Mouse (Mus musculus) gastrocnemius, postnatal 4 days (tissue): ENCODE results near the gene R3hcc1l. TPM values are rescaled to one million over a fixed set of nuclear protein-coding genes. Genes with fewer than 3 reads are reported as not detected.

Experiments used
- DNase-seq, 2 experiments: peaks; one replicate each; pipeline ENCODE4 v3.0.0; 2021 to 2022; ENCODE audit warnings: low spot score in 2 of 2, mixed read lengths in 2 of 2
- long read RNA-seq, 2 experiments: library from polyadenylated mRNA; stranded (forward); transcript quantifications; one replicate each; pipeline ENCODE4 v2.0.0; 2021
- total RNA-seq, 2 experiments: library from RNA; stranded (reverse); gene quantifications; 2 replicates each; pipeline ENCODE4 v1.2.3; 2021

Gene R3hcc1l
- 10 to 100 TPM; 15.0 to 16.7 TPM for total RNA-seq
- long read RNA-seq, experiment 1, full-length matches to known transcripts: 14 of 17 reads
- long read RNA-seq, experiment 1, partial matches to known transcripts: 1 of 17 reads
- long read RNA-seq, experiment 1, other reads (novel, unspliced or antisense): 2 of 17 reads
- long read RNA-seq, experiment 2, full-length matches to known transcripts: 9 of 15 reads
- long read RNA-seq, experiment 2, partial matches to known transcripts: 0 of 15 reads
- long read RNA-seq, experiment 2, other reads (novel, unspliced or antisense): 6 of 15 reads

DNA sequence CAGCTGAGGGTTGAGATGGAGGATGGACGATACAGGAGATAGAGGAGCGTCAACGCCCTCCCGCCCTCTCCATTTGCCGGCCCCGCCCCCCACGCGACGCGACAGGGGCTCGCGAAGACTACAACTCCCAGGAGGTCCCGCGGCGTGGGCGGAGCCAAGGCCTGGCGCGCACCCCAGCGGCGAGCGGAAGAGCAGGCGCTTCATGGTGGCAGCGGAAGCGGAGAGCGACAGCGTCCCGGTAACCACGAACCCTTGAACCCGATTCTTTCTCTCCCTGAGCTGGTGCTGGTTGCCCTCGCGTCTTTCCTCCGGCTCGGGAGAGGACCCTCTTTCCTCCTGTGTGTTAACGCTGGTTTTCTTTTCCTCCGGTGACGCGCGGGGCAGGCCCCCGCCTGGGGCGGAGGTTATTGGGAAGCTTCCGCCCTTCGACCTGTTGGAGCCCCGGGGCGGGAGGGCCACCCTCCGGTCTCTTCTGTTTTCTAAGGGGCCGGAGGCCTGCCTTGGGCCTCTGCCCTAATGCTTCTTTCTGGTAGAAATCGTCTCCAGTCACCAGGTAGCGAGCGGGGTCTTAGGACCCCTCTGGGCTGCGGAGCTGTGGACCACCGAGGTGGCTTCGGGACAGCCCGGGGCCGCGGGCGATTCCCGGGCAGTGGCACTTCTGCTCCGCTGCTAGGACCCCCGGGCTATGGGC, at the start of gene R3hcc1l:
R3hcc1l (plus strand) TSS at position 140 of the 691 bp plus-strand sequence.
- DNase-seq: peak; percentile 99

DNA sequence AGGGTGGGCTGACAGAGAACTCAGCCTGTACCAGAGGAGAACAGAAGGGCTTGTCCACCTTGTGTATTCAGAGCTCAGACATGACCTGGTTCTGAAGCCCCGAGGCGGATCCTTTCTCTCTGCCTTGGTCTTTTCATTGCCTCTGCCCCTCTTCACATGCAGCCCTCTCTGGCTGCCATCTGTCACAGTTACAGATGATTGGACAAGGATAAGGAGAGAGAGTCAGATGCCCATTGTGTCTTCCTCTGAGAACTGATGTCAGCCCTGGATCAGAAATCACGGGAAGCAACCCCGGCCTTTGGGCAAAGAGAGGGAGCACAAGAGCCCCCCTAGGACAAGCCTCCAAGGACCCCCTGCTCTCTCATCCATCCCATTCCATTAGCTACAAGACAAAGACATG, 47.0 kb upstream of the R3hcc1l start:
- DNase-seq: no peak

DNA sequence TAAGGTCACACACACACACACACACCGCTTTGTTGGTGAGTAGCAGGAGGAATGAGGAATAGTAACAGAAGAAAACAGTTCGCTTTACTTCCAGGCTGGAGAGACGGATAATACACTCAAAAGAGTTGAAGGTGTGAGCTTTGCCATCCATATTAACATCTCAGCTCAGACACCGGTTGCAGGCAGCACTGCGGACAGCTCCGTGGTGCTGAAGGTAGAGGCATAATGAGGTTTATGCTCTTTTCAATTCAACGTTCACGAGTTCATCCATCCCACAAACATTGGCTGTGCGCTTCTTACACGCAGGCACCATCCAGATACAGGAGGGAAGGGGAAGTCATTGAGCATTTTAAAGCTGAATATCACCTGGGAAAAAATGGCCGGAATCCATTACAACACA, 45.7 kb upstream of the R3hcc1l start:
- DNase-seq: no peak

DNA sequence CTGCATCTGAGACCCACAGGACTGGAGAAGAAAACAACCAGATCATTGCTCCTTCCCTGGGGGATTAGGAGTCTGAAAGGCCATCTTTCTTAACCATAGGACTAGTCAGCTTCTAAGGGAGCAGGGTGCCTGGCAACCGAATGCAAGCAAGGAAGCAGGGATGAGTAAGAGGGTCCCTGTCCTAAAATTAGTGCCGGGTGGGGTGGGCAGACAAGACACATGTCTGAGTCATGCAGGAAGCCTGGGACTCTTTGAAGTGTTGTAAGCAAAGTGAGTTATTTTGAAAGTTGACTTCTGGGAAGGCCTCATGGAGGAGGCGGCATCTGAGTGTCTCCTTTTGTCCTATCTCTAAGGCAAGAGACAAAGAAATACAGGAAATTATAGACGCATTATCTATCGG, 40.8 kb upstream of the R3hcc1l start:
- no peak for DNase-seq

DNA sequence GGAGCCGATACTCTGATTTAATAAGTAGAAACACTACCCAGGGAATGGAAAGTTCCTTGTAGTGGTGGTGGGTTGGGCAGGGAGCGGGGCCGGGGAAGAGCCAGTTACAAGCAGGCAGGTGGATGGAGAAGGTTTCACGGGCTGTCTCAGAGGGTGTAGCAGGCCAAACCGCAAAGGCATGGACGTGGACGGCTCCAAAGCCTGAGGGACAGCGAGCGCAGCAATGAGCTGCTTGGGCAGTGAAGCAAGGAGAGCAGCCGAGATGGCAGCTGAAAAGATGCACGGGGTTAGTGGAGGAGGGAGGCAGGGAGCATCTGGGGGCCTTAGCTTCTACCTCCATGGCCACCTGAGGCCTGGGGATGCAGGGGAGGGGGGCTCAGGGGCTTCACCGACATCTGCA, 40.3 kb upstream of the R3hcc1l start:
- no peak for DNase-seq

DNA sequence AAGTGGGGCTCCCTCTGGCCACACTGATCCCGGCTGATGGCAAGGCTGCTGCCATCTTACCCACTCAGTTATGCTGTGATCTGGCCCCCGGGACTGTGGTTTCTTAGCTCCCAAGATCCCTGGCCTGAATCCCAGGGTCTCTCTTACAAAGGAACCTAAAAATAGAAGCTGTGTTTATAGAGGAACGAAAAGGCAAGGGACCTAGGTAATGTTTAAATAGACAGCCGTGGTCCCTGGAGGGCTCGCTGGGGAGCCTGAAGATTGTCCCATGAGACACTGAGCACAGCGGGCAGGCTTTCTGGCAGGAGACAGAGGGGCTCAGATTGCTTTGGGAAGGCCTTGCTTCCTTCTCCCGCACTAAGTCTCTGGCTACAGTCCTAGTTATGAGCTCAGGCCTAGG, 33.1 kb upstream of the R3hcc1l start:
- no peak for DNase-seq

DNA sequence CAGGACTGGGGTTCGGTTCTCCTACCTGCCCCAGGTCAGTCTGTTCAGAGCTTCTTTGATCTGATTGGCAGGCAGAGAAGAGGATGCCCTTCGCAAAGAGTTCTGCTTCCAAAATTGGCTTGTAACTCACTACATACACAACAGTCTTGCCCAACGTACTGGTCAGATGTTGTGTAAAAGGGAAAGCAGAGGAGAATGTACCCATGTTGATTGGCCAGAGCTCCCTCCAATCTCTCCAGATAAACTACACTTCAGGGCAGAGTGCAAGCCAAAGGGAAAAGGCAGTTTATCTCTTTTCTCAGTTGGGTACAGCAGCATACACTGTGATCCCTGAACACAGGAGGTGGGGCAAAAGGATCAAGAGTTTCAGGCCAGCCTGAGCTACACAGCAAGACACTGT, 31.3 kb upstream of the R3hcc1l start:
- DNase-seq: no peak

DNA sequence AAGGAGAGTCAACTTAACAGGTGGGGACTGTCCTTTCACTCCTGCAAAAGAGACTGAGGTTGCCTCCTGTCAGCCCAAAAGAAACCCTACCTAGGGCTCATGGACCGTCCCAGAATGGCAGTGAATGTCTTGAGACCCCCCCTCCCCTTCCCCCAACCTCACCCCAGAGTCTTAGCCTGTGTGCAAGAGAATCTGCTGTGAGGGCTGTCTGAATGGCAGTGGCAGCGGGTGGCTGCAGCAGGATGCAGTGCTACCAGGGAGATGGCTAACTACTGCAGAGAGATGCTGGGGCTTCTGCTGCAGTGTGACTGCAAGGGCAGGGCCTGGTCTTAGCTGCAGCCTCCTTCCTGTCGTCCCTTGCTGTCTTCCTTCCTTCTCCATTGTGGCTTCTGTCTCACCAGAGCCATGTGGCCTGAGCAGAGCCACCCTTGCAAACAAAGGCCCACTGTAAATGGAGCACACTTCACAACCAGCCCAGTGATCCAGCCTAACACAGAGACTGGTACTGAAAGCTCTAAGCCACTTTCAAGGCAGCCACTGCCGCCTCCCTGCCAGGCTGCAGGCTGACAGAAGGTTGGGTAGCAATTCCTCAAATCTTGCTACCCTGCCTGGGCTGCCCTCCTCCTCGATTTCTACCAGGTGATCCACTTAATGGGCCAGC, 25.2 kb upstream of the R3hcc1l start:
- no peak for DNase-seq

DNA sequence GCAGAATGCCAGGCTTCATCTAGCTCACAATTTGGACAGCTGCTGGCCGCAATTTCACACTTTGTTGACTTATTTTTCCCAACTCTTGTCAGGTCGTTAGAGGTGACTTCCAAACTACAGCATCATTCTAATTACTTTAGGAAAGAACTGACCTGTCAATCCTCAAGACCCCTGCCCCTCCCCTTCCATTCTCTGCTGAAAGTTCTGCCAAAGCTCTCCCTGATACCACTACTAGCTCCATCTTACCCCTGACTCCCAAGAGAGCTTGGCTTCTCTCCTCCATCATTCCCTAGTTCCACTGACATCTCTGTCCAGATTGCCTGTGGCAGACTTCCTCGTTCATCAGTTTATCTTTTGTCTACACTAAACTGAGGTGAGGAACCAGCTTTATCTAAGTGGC, 14.4 kb upstream of the R3hcc1l start:
- no peak for DNase-seq

DNA sequence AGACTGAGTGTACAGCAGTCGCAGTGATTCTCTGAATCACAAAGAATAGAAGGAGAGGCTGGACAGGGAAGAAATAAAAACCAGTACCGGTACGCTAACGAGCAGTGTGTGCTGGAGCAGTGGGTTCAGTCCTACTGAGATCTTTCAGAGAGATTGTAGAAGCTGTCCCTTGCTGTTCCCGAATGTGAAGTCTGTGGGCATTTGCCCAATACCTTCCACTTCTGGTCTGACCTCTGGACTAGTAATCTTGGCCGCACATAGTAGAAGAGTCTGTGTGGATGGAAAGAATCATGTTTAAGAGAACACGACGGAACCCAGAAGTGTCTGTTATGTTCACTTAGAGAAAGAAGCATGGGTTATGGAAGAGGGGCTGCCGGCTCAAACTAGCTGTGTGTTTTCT, 8.9 kb upstream of the R3hcc1l start:
- DNase-seq: no peak

DNA sequence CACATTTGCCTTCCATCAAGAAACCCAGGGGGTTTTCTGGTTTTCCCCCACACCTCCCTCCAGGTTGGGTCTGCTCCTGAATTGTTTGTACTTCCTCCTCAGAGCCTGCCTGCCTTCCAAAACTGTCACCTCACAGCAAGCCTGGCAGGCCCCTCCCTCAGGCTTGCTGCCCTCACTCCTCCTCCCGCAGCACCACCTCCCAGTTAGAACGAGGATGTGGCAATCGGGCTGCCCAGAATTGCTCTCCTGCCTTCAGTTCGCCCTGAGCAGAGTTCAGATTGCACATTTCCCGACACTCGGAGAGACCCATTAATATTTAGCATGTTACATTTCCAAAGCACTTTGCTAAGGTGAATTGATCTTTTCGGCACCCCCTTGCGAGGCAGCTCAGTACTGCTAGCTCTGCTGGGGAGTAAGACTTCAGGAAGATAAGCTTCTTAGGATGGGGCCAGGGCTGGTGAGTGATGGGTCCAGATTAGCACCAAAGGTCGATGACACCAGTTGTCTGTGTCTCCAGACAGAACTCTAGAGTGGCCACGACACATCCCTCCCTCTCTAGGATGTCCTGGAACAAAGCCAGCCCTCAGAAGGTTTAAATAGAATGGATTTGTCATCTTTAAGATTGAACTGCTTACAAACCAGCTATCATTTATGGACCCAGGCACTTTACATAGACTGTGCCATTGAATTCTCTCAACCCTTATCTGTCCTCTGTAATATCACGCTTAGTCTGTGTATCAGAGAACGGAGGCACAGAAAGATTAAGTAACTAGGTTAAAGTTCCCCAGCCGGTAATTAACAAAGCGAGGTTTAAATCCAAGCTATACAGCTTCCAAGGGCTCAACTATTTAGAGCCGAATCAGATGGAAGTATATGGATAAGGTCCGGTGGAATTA, 8.0 kb upstream of the R3hcc1l start:
- DNase-seq: no peak

DNA sequence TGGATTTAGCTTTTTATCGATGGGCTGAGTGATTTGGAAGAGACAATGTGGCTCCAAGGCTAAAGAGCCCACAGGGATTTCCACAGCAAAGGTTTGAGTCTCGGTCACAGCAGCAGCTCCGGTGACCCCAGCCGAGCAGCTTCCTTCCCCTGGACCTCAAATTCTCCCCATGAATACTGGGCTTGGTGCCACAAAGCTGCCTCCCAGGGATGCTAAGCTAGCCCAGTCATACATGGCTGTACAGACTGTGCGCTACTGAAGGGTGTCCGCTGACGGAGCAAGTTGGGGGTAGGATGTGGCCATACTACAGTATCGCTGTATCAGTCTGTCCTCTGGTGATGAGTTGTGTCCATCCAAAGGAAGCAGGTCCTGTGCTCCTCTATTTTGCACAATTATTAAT, 2.9 kb upstream of the R3hcc1l start:
- no peak for DNase-seq

DNA sequence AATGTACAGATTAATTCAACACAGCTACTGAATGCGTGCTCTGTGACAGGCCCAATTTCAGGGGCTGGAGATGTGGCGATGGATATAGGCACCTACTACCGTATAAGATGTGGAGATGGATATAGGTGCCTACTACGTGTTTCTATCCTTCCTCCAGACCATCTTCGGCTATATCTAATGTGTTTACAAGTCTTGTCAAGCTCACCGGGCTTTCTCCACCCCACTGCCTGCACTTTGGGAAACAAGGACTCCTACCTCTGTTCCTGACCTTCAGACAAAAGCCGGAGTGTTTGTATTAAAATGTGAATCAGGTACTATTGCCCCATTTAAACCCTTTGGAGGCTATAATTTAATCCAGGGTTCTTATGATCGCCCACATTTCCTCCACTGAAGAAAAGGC, 2.4 kb upstream of the R3hcc1l start:
- no peak for DNase-seq

DNA sequence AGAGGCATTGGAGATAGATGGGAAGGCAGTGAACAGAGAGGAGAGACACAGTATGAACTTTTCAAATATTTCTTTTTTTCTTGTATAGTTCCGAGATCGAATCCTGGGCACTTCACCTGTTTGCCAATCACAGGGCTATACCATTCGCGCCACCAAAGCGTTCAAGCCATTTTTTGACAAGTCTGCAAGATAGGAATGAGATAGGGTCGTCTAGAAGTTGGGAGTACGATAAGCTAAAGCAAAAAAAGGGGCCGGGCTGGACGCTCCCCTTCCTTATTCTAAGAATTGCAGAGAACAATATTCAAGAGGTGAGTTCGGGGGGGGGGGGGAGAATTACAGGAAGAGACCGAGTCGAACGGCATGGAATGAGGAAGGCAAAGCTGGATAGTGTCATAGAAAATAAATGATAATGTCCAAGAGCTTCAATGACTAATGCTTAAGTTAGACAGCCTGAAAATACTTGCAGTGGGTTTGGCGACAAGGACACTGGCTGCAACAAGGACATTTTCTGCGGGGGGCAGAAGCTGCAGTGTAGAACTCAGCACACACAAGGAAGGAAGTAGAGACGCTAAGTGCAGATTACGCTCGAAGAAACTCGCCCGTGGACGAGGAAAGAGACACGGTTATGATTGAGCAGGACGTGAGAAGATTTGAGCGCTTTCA, 471 bp upstream of the R3hcc1l start:
- no peak for DNase-seq

DNA sequence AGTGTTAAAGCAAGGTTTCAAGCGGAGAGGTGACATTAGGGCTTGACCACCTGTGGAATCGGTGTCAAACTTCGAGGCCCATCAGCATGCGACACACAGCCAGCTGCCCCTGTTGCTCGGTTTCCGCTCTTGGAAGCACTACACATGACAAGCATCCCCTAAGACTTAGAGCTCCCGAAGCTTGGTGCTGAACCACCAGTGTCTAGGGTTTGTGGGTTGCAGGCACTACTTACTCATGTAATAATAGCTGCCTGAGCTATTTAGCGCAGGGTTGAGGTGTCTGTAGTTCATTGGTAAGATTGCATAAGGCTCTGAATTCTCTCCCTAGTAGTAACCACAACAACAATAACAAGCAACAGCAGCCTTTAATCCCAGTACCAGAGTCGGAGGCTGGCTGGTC, 1.2 kb downstream of the R3hcc1l start:
- no peak for DNase-seq

DNA sequence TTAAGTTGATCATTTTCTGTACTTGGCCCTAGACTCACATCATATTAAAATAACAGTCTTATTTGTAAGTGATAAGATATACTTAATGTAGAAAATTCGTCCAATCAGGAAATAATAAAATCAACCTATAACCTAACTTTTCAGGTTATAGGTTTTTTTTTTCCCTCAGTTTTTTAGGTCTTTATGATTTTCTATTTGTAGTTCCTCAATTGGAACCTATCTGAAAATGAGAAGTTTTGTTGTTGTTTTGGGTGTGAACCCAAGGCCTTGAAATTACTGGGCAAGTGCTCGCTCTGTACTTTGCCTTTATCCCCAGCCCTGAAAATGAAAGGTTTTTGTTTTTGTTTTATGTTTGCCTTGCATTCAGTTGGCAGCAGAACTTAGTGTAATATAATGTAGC, 6.1 kb downstream of the R3hcc1l start:
- no peak for DNase-seq

DNA sequence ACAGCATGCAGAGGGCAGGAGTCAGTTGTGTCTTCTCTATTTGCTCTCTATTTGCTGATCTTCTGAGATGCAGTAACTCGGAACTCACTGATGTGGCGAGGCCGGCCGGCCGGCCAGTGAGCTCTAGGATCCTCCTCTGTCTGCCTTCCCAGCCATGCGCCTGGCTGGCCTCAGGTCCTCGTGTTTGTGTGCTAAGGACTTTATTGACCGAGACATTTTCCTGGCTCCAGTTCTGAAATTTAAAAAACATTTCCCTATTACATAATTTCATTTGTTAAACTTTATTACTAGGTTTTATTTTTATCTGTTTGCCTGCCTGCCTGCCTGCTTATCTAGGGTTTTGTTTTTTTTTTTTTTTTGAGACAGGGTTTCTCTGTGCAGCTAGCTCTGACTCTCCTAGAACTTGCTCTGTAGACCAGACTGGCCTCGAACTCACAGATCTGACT, 11.5 kb downstream of the R3hcc1l start:
- no peak for DNase-seq

DNA sequence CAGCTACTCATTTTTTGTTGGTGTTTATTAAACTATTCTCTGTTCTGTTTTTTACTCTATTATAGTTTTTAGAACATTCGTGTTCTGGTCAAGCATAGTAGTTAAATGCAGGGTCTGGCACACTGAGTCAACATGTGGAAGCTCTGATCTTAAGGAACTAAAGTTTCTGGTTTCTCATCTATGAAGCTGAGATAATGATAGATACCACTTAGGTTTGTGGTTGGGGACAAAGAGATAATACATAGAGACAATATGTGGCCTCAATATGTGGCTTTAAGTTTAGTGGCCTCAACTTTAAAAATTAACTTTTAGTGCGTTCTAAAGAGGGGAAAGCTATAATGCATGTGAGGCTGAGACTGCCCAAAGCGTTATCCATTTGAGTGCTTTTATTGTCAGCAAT, 15.9 kb downstream of the R3hcc1l start:
- DNase-seq: no peak

DNA sequence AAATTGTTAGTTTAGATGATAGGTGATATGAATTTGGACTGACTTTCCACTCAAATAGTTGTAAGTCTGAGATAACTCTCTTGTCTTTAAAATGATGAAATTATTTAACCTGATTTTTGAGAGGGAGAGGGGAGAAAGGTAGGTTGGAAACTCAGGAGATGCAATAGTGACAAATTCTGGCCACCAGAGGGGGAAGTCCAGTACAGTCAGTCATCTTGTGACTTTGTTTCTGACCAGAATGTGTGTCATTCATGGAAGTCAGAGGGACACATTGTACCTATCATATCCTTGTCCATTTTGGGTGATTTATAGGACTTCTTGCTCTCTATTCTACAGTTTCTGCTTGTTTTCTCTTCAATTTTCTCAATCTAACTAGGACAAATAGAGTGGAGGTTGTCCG, 19.0 kb downstream of the R3hcc1l start:
- DNase-seq: no peak

DNA sequence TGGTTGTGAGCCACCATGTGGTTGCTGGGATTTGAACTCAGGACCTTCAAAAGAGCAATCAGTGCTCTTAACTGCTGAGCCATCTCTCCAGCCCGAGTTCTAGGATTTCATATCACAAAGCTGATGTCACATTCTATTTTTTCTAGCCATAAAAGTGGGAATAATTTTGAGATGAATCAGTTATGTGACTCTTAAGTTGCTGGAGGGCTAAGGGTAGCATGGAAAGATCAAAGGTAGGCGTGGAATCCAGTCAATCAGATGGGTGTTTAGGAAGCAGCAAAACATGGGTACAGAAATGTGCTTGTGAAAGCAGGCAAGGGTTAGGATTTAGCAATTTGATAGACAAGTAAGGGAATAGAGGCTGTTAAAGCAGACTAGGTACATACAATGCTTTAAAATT, 20.4 kb downstream of the R3hcc1l start:
- DNase-seq: no peak
